Mouse (Mus musculus): ENCODE measurements around the gene Mark1.

- no peak for TF ChIP-seq CTCF (IDR thresholded peaks at IDR 0.05; ENCODE audit: low read depth, low read length)
- TF ChIP-seq TAL1 (conservative IDR thresholded peaks at IDR 0.05; ENCODE audit: low read depth, low read length), result no peak
- TF ChIP-seq GATA2 (IDR thresholded peaks at IDR 0.05; ENCODE audit: borderline replicate concordance, low read depth, low read length), result no peak
- no peak for TF ChIP-seq GATA1 (IDR thresholded peaks at IDR 0.05; ENCODE audit: borderline replicate concordance, low read length)
- no peak for TF ChIP-seq POLR2AphosphoS5 (IDR thresholded peaks at IDR 0.05; ENCODE audit: insufficient replicate concordance, low read depth, low read length)
These were observed 113.2 kb downstream of the Mark1 start for GRCm38 (mm10) chr1:184886160-184886559.

Measured in G1E (cell line).